Mouse (Mus musculus) midbrain, embryonic 16.5 days (tissue): Measurements from ENCODE around the gene Chrne. TPM values are rescaled to one million over a fixed set of nuclear protein-coding genes. Genes with fewer than 3 reads are reported as not detected.

ENCODE experiments used
- ATAC-seq: fragments of 200-750 bp; cut with Nextera tagmentation; 2 replicates; pipeline ENCODE4 v1.8.0; 2017; ENCODE audit warnings: moderate TSS enrichment
- H3K27ac ChIP-seq: fragments of 300-500 bp; sonication (generic); 2 replicates; pipeline ENCODE4 v1.5.1; 2014; ENCODE audit warnings: mild to moderate bottlenecking, low read length, mixed read lengths
- H3K27me3 ChIP-seq: fragments of 300-500 bp; sonication (generic); 2 replicates; pipeline ENCODE4 v1.6.1; 2014; ENCODE audit warnings: low read depth, low read length, mixed read lengths; ENCODE audit not compliant: control insufficient read depth, insufficient read depth
- H3K36me3 ChIP-seq: fragments of 300-500 bp; sonication (generic); 2 replicates; pipeline ENCODE4 v1.6.1; 2014; ENCODE audit warnings: mild to moderate bottlenecking, low read length, moderate library complexity, mixed read lengths; ENCODE audit not compliant: control insufficient read depth, insufficient read depth
- H3K4me1 ChIP-seq: fragments of 300-500 bp; sonication (generic); 2 replicates; pipeline ENCODE4 v1.6.1; 2014; ENCODE audit warnings: mild to moderate bottlenecking, low read length, mixed read lengths; ENCODE audit not compliant: control insufficient read depth, insufficient read depth
- H3K4me2 ChIP-seq: fragments of 300-500 bp; sonication (generic); 2 replicates; pipeline ENCODE4 v1.6.1; 2014; ENCODE audit warnings: mild to moderate bottlenecking, low read length, mixed read lengths
- H3K4me3 ChIP-seq: fragments of 300-500 bp; sonication (generic); 2 replicates; pipeline ENCODE4 v1.5.1; 2014; ENCODE audit warnings: low read depth, mild to moderate bottlenecking, low read length, moderate library complexity, mixed read lengths
- H3K9ac ChIP-seq: fragments of 300-500 bp; sonication (generic); 2 replicates; pipeline ENCODE4 v1.6.1; 2014; ENCODE audit warnings: low read depth, low read length, mixed read lengths
- H3K9me3 ChIP-seq: fragments of 300-500 bp; sonication (generic); replicated peaks from 2 replicates; pipeline ENCODE4 v1.6.1; 2014; ENCODE audit warnings: mild to moderate bottlenecking, low read length, mixed read lengths; ENCODE audit not compliant: control insufficient read depth, poor library complexity, severe bottlenecking
- WGBS: fragments of 180-500 bp; shearing (Covaris S2); extraction: QIAGEN DNeasy Blood & Tissue Kit; methylation state at CpG from one replicate; pipeline ENCODE4 v1.1.7; 2014; 5-methylcytosine and 5-hydroxymethylcytosine counted together
- polyA plus RNA-seq: library from polyadenylated mRNA; unstranded; fragments of >200 nt; fragmentation: Nextera tagmentation; extraction: Ambion mirVana; gene quantifications from 2 replicates; pipeline ENCODE4 v1.2.1, GENCODE M21; 2015

The Chrne gene
- polyA plus RNA-seq: not detected in 2 replicates

GRCm38 (mm10) chr11:70619101-70619500 lies at the start of gene Chrne:
TSS of gene Chrne (minus strand) at chr11:70619216.
- Histone ChIP-seq H3K4me2 (no peak within 1 kb of the TSS), H3K9ac (no peak within 1 kb of the TSS), H3K4me3 (no peak within 1 kb of the TSS), H3K27me3 (no peaks in the 10 kb centered on the region), H3K27ac (no peak within 1 kb of the TSS), H3K4me1 (peaks cover 3% of the 10 kb centered on the region; the same call in 1 of the 2 replicates), H3K36me3 (0 out of 2 replicates have a peak, but pooled peaks cover 3% of the 10 kb centered on the region), H3K9me3 (no peaks in the 10 kb centered on the region)
- WGBS: 36% methylated on average over 1 of the region's 1 CpGs
- ATAC-seq: no peak

- H3K9me3 ChIP-seq: no peaks in the 10 kb centered on the region
- no peak for ATAC-seq
- 1% methylated on average over 15 of the region's 15 CpGs for WGBS
Measured at GRCm38 (mm10) chr11:70668335-70668770, 49.3 kb upstream of the Chrne start.

DNA sequence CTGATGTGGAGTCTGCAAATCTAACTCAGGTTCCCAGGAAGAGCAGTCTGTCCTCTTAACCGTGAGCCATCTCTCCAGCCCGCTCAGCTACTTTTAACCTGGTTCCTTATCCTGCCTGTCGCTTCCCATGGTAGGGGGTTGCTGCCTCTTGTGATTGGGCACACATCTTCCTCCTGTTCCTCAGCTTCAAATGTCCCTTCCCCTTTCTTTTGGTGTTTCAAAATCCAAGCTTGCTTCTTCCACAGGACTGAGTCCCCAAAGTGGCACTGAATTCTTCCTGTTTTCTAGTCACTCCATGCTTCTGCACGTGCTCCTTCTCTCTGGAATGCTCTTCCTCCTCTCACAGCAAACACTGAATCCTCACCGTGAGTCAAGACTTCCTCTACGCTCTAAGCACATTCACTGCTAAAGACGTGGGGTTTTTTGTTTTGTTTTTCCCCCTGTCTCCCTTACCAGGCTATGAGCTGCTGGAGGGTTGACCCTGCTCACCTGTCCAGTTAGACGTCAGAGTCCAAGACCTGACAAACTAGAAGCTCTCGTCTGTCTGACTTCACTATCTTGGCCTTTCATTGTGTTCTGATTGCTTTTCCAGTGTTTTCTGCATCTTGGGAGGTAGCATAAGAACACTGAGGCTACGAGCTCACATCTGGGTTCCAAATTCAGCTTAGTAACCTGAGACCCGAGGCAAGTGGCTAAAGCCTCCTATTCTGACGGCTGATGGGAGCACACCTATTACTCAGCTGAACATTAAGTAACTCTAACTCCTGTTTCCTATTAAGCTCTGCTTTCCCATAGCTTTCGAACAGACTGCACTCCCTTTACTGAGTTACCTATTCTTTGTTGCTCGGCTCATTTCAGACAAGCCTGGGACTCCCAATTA lies 48.5 kb upstream of the Chrne start:
- 77% methylated on average over 14 of the region's 14 CpGs for WGBS
- H3K4me2 ChIP-seq: peak overlapping the region; percentile 69
- H3K27ac ChIP-seq: peak overlapping the region; percentile 97
- no peak overlapping the region for H3K9ac ChIP-seq
- H3K9me3 ChIP-seq: no peaks in the 10 kb centered on the region
- no peaks in the 10 kb centered on the region for H3K27me3 ChIP-seq
- no peak for ATAC-seq
- peak overlapping the region; percentile 57 for H3K4me3 ChIP-seq
- peaks cover 22% of the 10 kb centered on the region for H3K4me1 ChIP-seq
- H3K36me3 ChIP-seq: peaks cover 13% of the 10 kb centered on the region

More at GRCm38 (mm10) chr11:70668335-70668770, 49.3 kb upstream of the Chrne start:
- H3K36me3 ChIP-seq: peaks cover 9% of the 10 kb centered on the region
- no peaks in the 10 kb centered on the region for H3K27me3 ChIP-seq
- H3K9ac ChIP-seq: peak overlapping the region; percentile 58
- H3K4me3 ChIP-seq: peak overlapping the region; percentile 57
- peak overlapping the region; percentile 97 for H3K27ac ChIP-seq
- H3K4me1 ChIP-seq: peaks cover 22% of the 10 kb centered on the region
- H3K4me2 ChIP-seq: peak overlapping the region; percentile 69

DNA sequence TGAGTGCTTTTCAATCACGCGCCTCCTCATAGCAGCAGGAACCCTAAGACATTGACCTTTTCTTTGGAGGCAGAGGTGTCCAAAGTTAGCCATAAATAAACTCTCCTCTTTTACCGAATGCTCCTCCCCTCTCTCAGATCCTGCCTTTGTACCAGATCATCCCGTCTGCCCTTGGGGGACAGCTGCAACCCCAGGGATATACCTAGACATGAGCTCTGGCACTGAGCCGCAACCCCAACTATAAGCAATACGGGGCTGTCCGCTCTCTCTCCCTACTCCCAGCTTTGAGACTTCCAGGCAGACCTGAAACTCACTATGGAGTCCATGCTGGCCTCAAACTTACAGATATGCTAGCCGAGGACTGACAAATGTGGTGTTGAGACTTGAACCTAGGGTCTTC lies 47.7 kb upstream of the Chrne start:
- ATAC-seq: no peak
- H3K4me3 ChIP-seq: no peak overlapping the region
- H3K4me1 ChIP-seq: peaks cover 22% of the 10 kb centered on the region
- no peak overlapping the region for H3K4me2 ChIP-seq
- WGBS: 97% methylated on average over 8 of the region's 8 CpGs
- H3K36me3 ChIP-seq: peaks cover 11% of the 10 kb centered on the region
- H3K9ac ChIP-seq: no peak overlapping the region
- H3K27ac ChIP-seq: no peak overlapping the region
- H3K9me3 ChIP-seq: no peaks in the 10 kb centered on the region
- no peaks in the 10 kb centered on the region for H3K27me3 ChIP-seq

GRCm38 (mm10) chr11:70664741-70665140 lies 45.7 kb upstream of the Chrne start:
- 94% methylated on average over 9 of the region's 9 CpGs for WGBS
- Histone ChIP-seq H3K9ac (no peak overlapping the region), H3K27me3 (no peaks in the 10 kb centered on the region), H3K4me2 (no peak overlapping the region), H3K36me3 (peaks cover 11% of the 10 kb centered on the region), H3K27ac (no peak overlapping the region), H3K4me3 (no peak overlapping the region), H3K4me1 (peaks cover 10% of the 10 kb centered on the region), H3K9me3 (no peaks in the 10 kb centered on the region)
- ATAC-seq: no peak

- H3K9me3 ChIP-seq: no peaks in the 10 kb centered on the region
- no peaks in the 10 kb centered on the region for H3K27me3 ChIP-seq
- 92% methylated on average over 6 of the region's 6 CpGs for WGBS
- no peak overlapping the region for H3K4me2 ChIP-seq
- H3K36me3 ChIP-seq: peaks cover 11% of the 10 kb centered on the region
- H3K4me3 ChIP-seq: no peak overlapping the region
- H3K4me1 ChIP-seq: peaks cover 10% of the 10 kb centered on the region
- no peak overlapping the region for H3K27ac ChIP-seq
- no peak for ATAC-seq
- H3K9ac ChIP-seq: no peak overlapping the region
Measured at GRCm38 (mm10) chr11:70663957-70664356, 44.9 kb upstream of the Chrne start.

GRCm38 (mm10) chr11:70663101-70663500 lies 44.1 kb upstream of the Chrne start:
- Histone ChIP-seq H3K36me3 (peaks cover 11% of the 10 kb centered on the region), H3K9ac (no peak overlapping the region), H3K4me1 (peaks cover 10% of the 10 kb centered on the region), H3K9me3 (no peaks in the 10 kb centered on the region), H3K27me3 (no peaks in the 10 kb centered on the region), H3K4me3 (no peak overlapping the region), H3K4me2 (no peak overlapping the region), H3K27ac (no peak overlapping the region)
- ATAC-seq: no peak
- WGBS: 86% methylated on average over 8 of the region's 8 CpGs

GRCm38 (mm10) chr11:70660571-70660970 lies 41.6 kb upstream of the Chrne start:
- no peaks in the 10 kb centered on the region for H3K27me3 ChIP-seq
- H3K4me3 ChIP-seq: no peak overlapping the region
- H3K9me3 ChIP-seq: no peaks in the 10 kb centered on the region
- H3K27ac ChIP-seq: no peak overlapping the region
- H3K36me3 ChIP-seq: peaks cover 11% of the 10 kb centered on the region
- H3K9ac ChIP-seq: no peak overlapping the region
- peaks cover 10% of the 10 kb centered on the region; the same call in 1 of the 2 replicates for H3K4me1 ChIP-seq
- no peak overlapping the region for H3K4me2 ChIP-seq
- no peak for ATAC-seq
- WGBS: 93% methylated on average over 8 of the region's 8 CpGs

GRCm38 (mm10) chr11:70658942-70659341 lies 39.9 kb upstream of the Chrne start:
- H3K27ac ChIP-seq: no peak overlapping the region
- H3K9ac ChIP-seq: no peak overlapping the region
- H3K4me1 ChIP-seq: peaks cover 14% of the 10 kb centered on the region; the same call in 1 of the 2 replicates
- H3K27me3 ChIP-seq: no peaks in the 10 kb centered on the region
- no peak for ATAC-seq
- 81% methylated on average over 8 of the region's 8 CpGs for WGBS
- no peaks in the 10 kb centered on the region for H3K9me3 ChIP-seq
- H3K4me2 ChIP-seq: no peak overlapping the region
- H3K36me3 ChIP-seq: peaks cover 5% of the 10 kb centered on the region
- H3K4me3 ChIP-seq: no peak overlapping the region
